Mouse (Mus musculus) brain, embryonic 14.5 days (tissue): ENCODE data around the gene Crtac1.

ENCODE experiments used
- CTCF ChIP-seq: fragments of 200-500 bp; IDR thresholded peaks from 2 replicates; pipeline ENCODE4 v1.5.1; 2012; ENCODE audit warnings: inconsistent platforms, mild to moderate bottlenecking, moderate library complexity, borderline replicate concordance; ENCODE audit not compliant: insufficient read depth, insufficient read length; ENCODE audit errors: extremely low read depth
- POLR2A ChIP-seq: fragments of 200-500 bp; IDR thresholded peaks from 2 replicates; pipeline ENCODE4 v1.6.1; 2012; ENCODE audit warnings: mild to moderate bottlenecking, inconsistent platforms, borderline replicate concordance; ENCODE audit not compliant: poor library complexity, insufficient read depth, insufficient read length, severe bottlenecking; ENCODE audit errors: extremely low read depth

- TF ChIP-seq POLR2A (no peak), CTCF (no peak)
Measured at GRCm38 (mm10) chr19:42478303-42478702, 46.7 kb upstream of the Crtac1 start.
